Mouse (Mus musculus): ENCODE data around the gene Gm13276. TPM values are rescaled to one million over a fixed set of nuclear protein-coding genes. Genes with fewer than 3 reads are reported as not detected.
"Not testable (repeated sequence)": the region's sequence is repeated elsewhere in the genome, so short reads cannot be mapped to it uniquely, and the experiment has no call there.

The Gm13276 gene
- polyA plus RNA-seq, 1 experiment from 2014 or later = not detected

DNA sequence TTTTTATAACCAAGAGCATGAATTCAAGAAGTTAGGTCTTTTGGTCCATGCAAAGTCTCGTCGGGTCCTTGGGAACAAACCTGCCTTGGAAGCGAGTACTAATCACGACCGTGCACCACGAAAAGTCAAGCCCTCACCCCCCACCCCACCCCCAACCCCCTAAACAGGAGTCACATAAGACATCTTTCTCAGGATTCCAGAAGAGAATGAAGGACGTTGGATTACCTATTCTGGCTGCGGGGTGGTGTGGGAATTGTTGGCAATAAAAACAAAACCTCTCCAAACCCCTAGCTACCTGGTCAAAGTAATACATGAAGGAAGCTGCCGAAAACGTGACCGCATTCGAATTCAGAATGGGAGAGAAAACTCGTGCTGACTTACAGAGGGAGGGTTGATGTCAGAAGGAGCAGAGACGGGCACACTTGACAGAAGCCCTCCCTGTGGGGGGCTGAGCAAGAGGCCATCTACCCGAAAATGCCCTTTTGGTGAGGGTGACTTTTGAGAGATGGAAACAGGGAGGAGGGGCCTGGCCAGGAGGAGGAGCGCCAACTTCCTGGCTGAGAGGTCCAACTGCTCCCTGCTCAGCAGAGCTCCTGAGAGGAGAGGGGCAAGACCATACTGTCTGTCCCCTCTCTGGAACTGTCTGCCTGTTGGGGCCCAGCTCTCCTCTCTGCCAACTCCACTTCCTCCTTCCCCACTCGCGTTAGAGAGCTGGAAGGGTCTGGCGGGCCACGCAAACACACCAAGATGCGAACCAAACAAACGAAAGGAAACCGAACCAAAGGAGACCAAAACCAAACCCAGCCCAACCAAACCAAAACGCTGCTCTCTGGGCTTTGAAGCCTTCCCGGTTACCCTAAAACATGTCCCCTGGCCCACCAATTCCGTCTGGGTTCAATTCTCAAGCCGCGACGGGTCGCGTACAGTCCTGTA lies 28.7 kb upstream of the Gm13276 start:
- H3K9ac ChIP-seq (replicated peaks; ENCODE audit: low read length) = peak overlapping the region; percentile 49
- H3K4me3 ChIP-seq (replicated peaks; ENCODE audit: low read depth, low read length) = peak overlapping the region; percentile 38
- peak overlapping the region; percentile 75 for H3K4me2 ChIP-seq (ENCODE audit: low read length)
- DNase-seq; H3K4me1 ChIP-seq (ENCODE audit: control insufficient read depth, insufficient read depth, low read length); H3K9me3 ChIP-seq (ENCODE audit: control insufficient read depth, low read length); H3K27me3 ChIP-seq (ENCODE audit: control insufficient read depth, insufficient read depth, low read length); H3K36me3 ChIP-seq (ENCODE audit: control insufficient read depth, insufficient read depth, low read length); ATAC-seq (ENCODE audit: low FRiP score, low TSS enrichment): not testable (repeated sequence)
- H3K27ac ChIP-seq (replicated peaks; ENCODE audit: low read depth, low read length) = peak overlapping the region; percentile 55; the same call in 1 of the 2 replicates
- WGBS = 12% methylated on average over 28 of the region's 31 CpGs

GRCm38 (mm10) chr4:88757628-88758031 lies 27.9 kb upstream of the Gm13276 start:
- not testable (repeated sequence) for H3K36me3 ChIP-seq (ENCODE audit: control insufficient read depth, insufficient read depth, low read length); H3K9me3 ChIP-seq (ENCODE audit: control insufficient read depth, low read length); H3K4me1 ChIP-seq (ENCODE audit: control insufficient read depth, insufficient read depth, low read length); H3K27me3 ChIP-seq (ENCODE audit: control insufficient read depth, insufficient read depth, low read length)
- Histone ChIP-seq H3K9ac (replicated peaks; ENCODE audit: low read length) (peak overlapping the region; percentile 49), H3K4me3 (replicated peaks; ENCODE audit: low read depth, low read length) (peak overlapping the region; percentile 38), H3K27ac (replicated peaks; ENCODE audit: low read depth, low read length) (peak overlapping the region; percentile 55; the same call in 1 of the 2 replicates), H3K4me2 (ENCODE audit: low read length) (peak overlapping the region; percentile 75)
- DNase-seq = peak; percentile 90
- 0% methylated on average over 19 of the region's 21 CpGs for WGBS
- peak; percentile 100 for ATAC-seq (ENCODE audit: low FRiP score, low TSS enrichment)

- not testable (repeated sequence) for H3K4me2 ChIP-seq (ENCODE audit: low read length); ATAC-seq (ENCODE audit: low FRiP score, low TSS enrichment); DNase-seq; H3K27me3 ChIP-seq (ENCODE audit: control insufficient read depth, insufficient read depth, low read length); H3K9ac ChIP-seq (replicated peaks; ENCODE audit: low read length); H3K4me3 ChIP-seq (replicated peaks; ENCODE audit: low read depth, low read length); H3K36me3 ChIP-seq (ENCODE audit: control insufficient read depth, insufficient read depth, low read length); H3K9me3 ChIP-seq (ENCODE audit: control insufficient read depth, low read length); H3K4me1 ChIP-seq (ENCODE audit: control insufficient read depth, insufficient read depth, low read length); H3K27ac ChIP-seq (replicated peaks; ENCODE audit: low read depth, low read length)
- WGBS = 89% methylated on average over 9 of the region's 9 CpGs
Measured at GRCm38 (mm10) chr4:88758751-88759150, 26.8 kb upstream of the Gm13276 start.

GRCm38 (mm10) chr4:88759610-88760268 lies 25.8 kb upstream of the Gm13276 start, which contains the start of gene Gm13283:
TSS of gene Gm13283 (plus strand) at chr4:88760119.
- not testable (repeated sequence) for H3K27ac ChIP-seq (replicated peaks; ENCODE audit: low read depth, low read length); H3K9ac ChIP-seq (replicated peaks; ENCODE audit: low read length); DNase-seq; ATAC-seq (ENCODE audit: low FRiP score, low TSS enrichment); H3K36me3 ChIP-seq (ENCODE audit: control insufficient read depth, insufficient read depth, low read length); H3K4me1 ChIP-seq (ENCODE audit: control insufficient read depth, insufficient read depth, low read length); H3K9me3 ChIP-seq (ENCODE audit: control insufficient read depth, low read length); H3K27me3 ChIP-seq (ENCODE audit: control insufficient read depth, insufficient read depth, low read length)
- 21% methylated on average over 8 of the region's 14 CpGs for WGBS
- H3K4me2 ChIP-seq (ENCODE audit: low read length) = peak within 1 kb of the TSS; percentile 51
- H3K4me3 ChIP-seq (replicated peaks; ENCODE audit: low read depth, low read length) = peak within 1 kb of the TSS; percentile 21; the same call in 1 of the 2 replicates

GRCm38 (mm10) chr4:88760431-88760830 lies 25.1 kb upstream of the Gm13276 start:
- H3K4me1 ChIP-seq (ENCODE audit: control insufficient read depth, insufficient read depth, low read length); ATAC-seq (ENCODE audit: low FRiP score, low TSS enrichment); H3K9me3 ChIP-seq (ENCODE audit: control insufficient read depth, low read length); H3K27ac ChIP-seq (replicated peaks; ENCODE audit: low read depth, low read length); H3K36me3 ChIP-seq (ENCODE audit: control insufficient read depth, insufficient read depth, low read length); H3K9ac ChIP-seq (replicated peaks; ENCODE audit: low read length); H3K27me3 ChIP-seq (ENCODE audit: control insufficient read depth, insufficient read depth, low read length): not testable (repeated sequence)
- peak; percentile 81 for DNase-seq
- H3K4me2 ChIP-seq (ENCODE audit: low read length) = peak overlapping the region; percentile 51
- peak overlapping the region; percentile 21; the same call in 1 of the 2 replicates for H3K4me3 ChIP-seq (replicated peaks; ENCODE audit: low read depth, low read length)
- whole genome bisulfite sequencing = 0% methylated on average over 24 of the region's 28 CpGs

DNA sequence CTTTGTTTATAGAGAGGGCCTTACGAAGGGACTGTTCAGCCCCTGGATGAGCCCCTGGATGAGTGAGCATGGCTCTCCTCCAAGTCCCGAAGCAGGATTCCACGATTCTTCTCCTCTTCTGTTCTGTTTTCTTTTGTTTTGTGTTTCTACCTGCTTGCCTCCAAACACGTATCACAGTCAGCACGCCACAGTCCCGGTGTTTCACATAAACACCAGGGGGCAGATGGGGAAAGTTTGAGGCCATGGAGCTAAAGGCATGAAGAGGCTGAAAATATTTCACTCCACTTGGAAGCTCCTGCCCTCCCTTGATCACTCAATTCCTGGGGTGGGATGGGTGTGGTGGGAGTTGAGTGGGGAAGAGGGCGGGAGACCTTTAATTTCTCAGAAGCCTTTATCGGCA lies 23.7 kb upstream of the Gm13276 start:
- H3K4me3 ChIP-seq (replicated peaks; ENCODE audit: low read depth, low read length); DNase-seq; H3K27me3 ChIP-seq (ENCODE audit: control insufficient read depth, insufficient read depth, low read length); H3K27ac ChIP-seq (replicated peaks; ENCODE audit: low read depth, low read length); H3K4me1 ChIP-seq (ENCODE audit: control insufficient read depth, insufficient read depth, low read length); H3K36me3 ChIP-seq (ENCODE audit: control insufficient read depth, insufficient read depth, low read length); ATAC-seq (ENCODE audit: low FRiP score, low TSS enrichment); H3K9ac ChIP-seq (replicated peaks; ENCODE audit: low read length); H3K9me3 ChIP-seq (ENCODE audit: control insufficient read depth, low read length); H3K4me2 ChIP-seq (ENCODE audit: low read length): not testable (repeated sequence)
- WGBS = 73% methylated on average over 6 of the region's 8 CpGs

DNA sequence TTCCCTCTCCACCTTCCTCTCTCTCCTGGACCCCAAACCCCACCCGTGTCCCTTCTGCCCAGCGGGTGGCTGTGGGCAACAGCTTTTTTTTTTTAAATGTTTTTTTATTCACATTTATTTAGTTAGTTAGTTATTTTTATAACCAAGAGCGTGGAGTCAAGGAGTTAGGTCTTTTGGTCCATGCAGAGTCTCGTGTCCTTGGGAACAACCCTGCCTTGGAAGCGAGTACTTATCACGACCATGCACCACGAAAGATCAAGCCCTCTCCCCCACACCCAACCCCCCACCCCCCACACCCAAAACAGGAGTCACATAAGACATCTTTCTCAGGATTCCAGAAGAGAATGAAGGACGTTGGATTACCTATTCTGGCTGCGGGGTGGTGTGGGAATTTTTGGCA lies 23.2 kb upstream of the Gm13276 start:
- not testable (repeated sequence) for ATAC-seq (ENCODE audit: low FRiP score, low TSS enrichment); H3K9ac ChIP-seq (replicated peaks; ENCODE audit: low read length); H3K4me1 ChIP-seq (ENCODE audit: control insufficient read depth, insufficient read depth, low read length); H3K27ac ChIP-seq (replicated peaks; ENCODE audit: low read depth, low read length); H3K4me2 ChIP-seq (ENCODE audit: low read length); H3K9me3 ChIP-seq (ENCODE audit: control insufficient read depth, low read length); H3K36me3 ChIP-seq (ENCODE audit: control insufficient read depth, insufficient read depth, low read length); H3K4me3 ChIP-seq (replicated peaks; ENCODE audit: low read depth, low read length); H3K27me3 ChIP-seq (ENCODE audit: control insufficient read depth, insufficient read depth, low read length); DNase-seq
- 65% methylated on average over 8 of the region's 9 CpGs for WGBS

GRCm38 (mm10) chr4:88763384-88764018 lies 22.0 kb upstream of the Gm13276 start:
- DNase-seq = peak; percentile 71
- ATAC-seq (ENCODE audit: low FRiP score, low TSS enrichment); H3K4me1 ChIP-seq (ENCODE audit: control insufficient read depth, insufficient read depth, low read length); H3K9me3 ChIP-seq (ENCODE audit: control insufficient read depth, low read length); H3K9ac ChIP-seq (replicated peaks; ENCODE audit: low read length); H3K27ac ChIP-seq (replicated peaks; ENCODE audit: low read depth, low read length); H3K27me3 ChIP-seq (ENCODE audit: control insufficient read depth, insufficient read depth, low read length); H3K36me3 ChIP-seq (ENCODE audit: control insufficient read depth, insufficient read depth, low read length): not testable (repeated sequence)
- Histone ChIP-seq H3K4me3 (replicated peaks; ENCODE audit: low read depth, low read length) (peak overlapping the region; percentile 19), H3K4me2 (ENCODE audit: low read length) (peak overlapping the region; percentile 51)
- 2% methylated on average over 25 of the region's 42 CpGs for WGBS
